Mouse (Mus musculus) kidney, adult 2 months (tissue): Measurements from ENCODE around the gene Hikeshi. TPM values are rescaled to one million over a fixed set of nuclear protein-coding genes. Genes with fewer than 3 reads are reported as not detected.

Experiments used
- DNase-seq: peaks from one replicate; pipeline ENCODE4 v3.0.0; 2021
- H3K27ac ChIP-seq: fragments of 200-500 bp; 2 replicates; pipeline ENCODE4 v1.5.1; 2012; ENCODE audit warnings: low read depth, low read length, control low read depth, inconsistent platforms; ENCODE audit not compliant: insufficient read depth
- H3K27me3 ChIP-seq: fragments of 200-500 bp; replicated peaks from 2 replicates; pipeline ENCODE4 v1.6.1; 2012; ENCODE audit warnings: mild to moderate bottlenecking, moderate library complexity, low read length, inconsistent platforms; ENCODE audit not compliant: control insufficient read depth, insufficient read depth
- H3K36me3 ChIP-seq: fragments of 200-500 bp; 2 replicates; pipeline ENCODE4 v1.6.1; 2012; ENCODE audit warnings: mild to moderate bottlenecking, moderate library complexity, low read length, inconsistent platforms; ENCODE audit not compliant: control insufficient read depth, insufficient read depth
- H3K4me1 ChIP-seq: fragments of 200-500 bp; 2 replicates; pipeline ENCODE4 v1.6.1; 2011; ENCODE audit warnings: low read length; ENCODE audit not compliant: control insufficient read depth, insufficient read depth
- H3K4me3 ChIP-seq: fragments of 200-500 bp; 2 replicates; pipeline ENCODE4 v1.5.1; 2011; ENCODE audit warnings: mild to moderate bottlenecking, low read depth, low read length, control low read depth; ENCODE audit not compliant: insufficient read depth
- CTCF ChIP-seq: fragments of 200-500 bp; conservative IDR thresholded peaks from 2 replicates; pipeline ENCODE4 v1.5.1; 2011; ENCODE audit warnings: low read depth, mild to moderate bottlenecking, control low read depth, low read length, moderate library complexity, mixed read lengths; ENCODE audit not compliant: insufficient read depth, insufficient read length
- POLR2A ChIP-seq: fragments of 200-500 bp; IDR thresholded peaks from one replicate; pipeline ENCODE4 v1.6.1; 2011; ENCODE audit warnings: low read depth, low read length, control low read depth
- WGBS: fragments of 180-500 bp; shearing (Covaris S2); methylation state at CpG from one replicate; pipeline ENCODE4 v1.1.7; 2018; 5-methylcytosine and 5-hydroxymethylcytosine counted together
- polyA plus RNA-seq: library from polyadenylated mRNA; depleted of rRNA; stranded (reverse); fragments of >200 nt; gene quantifications from 2 replicates; pipeline ENCODE4 v1.2.3, GENCODE M21; 2012

Hikeshi gene
- polyA plus RNA-seq, 1 experiment = 84.3 TPM

- TF ChIP-seq POLR2A (no peak), CTCF (no peak)
- no peaks in the 10 kb centered on the region for H3K27me3 ChIP-seq
- peaks cover 6% of the 10 kb centered on the region for H3K36me3 ChIP-seq
- H3K4me1 ChIP-seq = peaks cover 7% of the 10 kb centered on the region; the same call in 1 of the 2 replicates
- peak overlapping the region; percentile 57; the same call in 1 of the 2 replicates for H3K27ac ChIP-seq
- H3K4me3 ChIP-seq = peak overlapping the region; percentile 87
- peak; percentile 4 for DNase-seq
- 2% methylated on average over 23 of the region's 23 CpGs for WGBS
Observed at GRCm38 (mm10) chr7:89979432-89980130, 38.6 kb upstream of the Hikeshi start.

GRCm38 (mm10) chr7:89976796-89977195 is 35.8 kb upstream of the Hikeshi start:
- 91% methylated on average over 7 of the region's 7 CpGs for WGBS
- Histone ChIP-seq H3K4me3 (no peak overlapping the region), H3K36me3 (peaks cover 9% of the 10 kb centered on the region), H3K4me1 (peaks cover 5% of the 10 kb centered on the region; the same call in 1 of the 2 replicates), H3K27ac (no peak overlapping the region), H3K27me3 (no peaks in the 10 kb centered on the region)
- no peak for TF ChIP-seq POLR2A
- TF ChIP-seq CTCF = no peak
- DNase-seq = no peak

GRCm38 (mm10) chr7:89975571-89975970 is 34.6 kb upstream of the Hikeshi start:
- no peaks in the 10 kb centered on the region for H3K27me3 ChIP-seq
- H3K36me3 ChIP-seq = peaks cover 9% of the 10 kb centered on the region
- WGBS = 83% methylated on average over 1 of the region's 1 CpGs
- no peak overlapping the region for H3K27ac ChIP-seq
- no peak for DNase-seq
- peaks cover 2% of the 10 kb centered on the region; the same call in 1 of the 2 replicates for H3K4me1 ChIP-seq
- TF ChIP-seq POLR2A (no peak), CTCF (no peak)
- no peak overlapping the region for H3K4me3 ChIP-seq

GRCm38 (mm10) chr7:89967235-89967634 is 26.2 kb upstream of the Hikeshi start:
- TF ChIP-seq CTCF (no peak), POLR2A (no peak)
- WGBS = 71% methylated on average over 2 of the region's 2 CpGs
- DNase-seq = no peak
- Histone ChIP-seq H3K4me3 (no peak overlapping the region), H3K36me3 (peaks cover 8% of the 10 kb centered on the region), H3K4me1 (no peaks in the 10 kb centered on the region), H3K27ac (no peak overlapping the region), H3K27me3 (no peaks in the 10 kb centered on the region)

GRCm38 (mm10) chr7:89966771-89967170 is 25.8 kb upstream of the Hikeshi start:
- Histone ChIP-seq H3K36me3 (peaks cover 8% of the 10 kb centered on the region), H3K27ac (no peak overlapping the region), H3K4me1 (no peaks in the 10 kb centered on the region), H3K4me3 (no peak overlapping the region), H3K27me3 (no peaks in the 10 kb centered on the region)
- TF ChIP-seq CTCF = no peak
- TF ChIP-seq POLR2A = no peak
- DNase-seq = no peak
- 68% methylated on average over 1 of the region's 1 CpGs for WGBS

GRCm38 (mm10) chr7:89963135-89963534 is 22.1 kb upstream of the Hikeshi start:
- H3K36me3 ChIP-seq = peaks cover 8% of the 10 kb centered on the region
- no peak for DNase-seq
- H3K27ac ChIP-seq = no peak overlapping the region
- TF ChIP-seq POLR2A (no peak), CTCF (no peak)
- H3K4me1 ChIP-seq = no peaks in the 10 kb centered on the region
- H3K27me3 ChIP-seq = no peaks in the 10 kb centered on the region
- no peak overlapping the region for H3K4me3 ChIP-seq

- no peak overlapping the region for H3K27ac ChIP-seq
- no peak overlapping the region for H3K4me3 ChIP-seq
- no peaks in the 10 kb centered on the region for H3K4me1 ChIP-seq
- TF ChIP-seq POLR2A (no peak), CTCF (no peak)
- WGBS = 47% methylated on average over 5 of the region's 5 CpGs
- DNase-seq = no peak
- H3K27me3 ChIP-seq = no peaks in the 10 kb centered on the region
- H3K36me3 ChIP-seq = peaks cover 2% of the 10 kb centered on the region
Observed at GRCm38 (mm10) chr7:89957300-89957699, 16.3 kb upstream of the Hikeshi start.
